Mouse (Mus musculus): ENCODE data around the gene Ghr. TPM values are rescaled to one million over a fixed set of nuclear protein-coding genes. Genes with fewer than 3 reads are reported as not detected.

Ghr gene
- total RNA-seq, 2 experiments from 2014 or later, result 7.4 to 11.2 TPM

DNA sequence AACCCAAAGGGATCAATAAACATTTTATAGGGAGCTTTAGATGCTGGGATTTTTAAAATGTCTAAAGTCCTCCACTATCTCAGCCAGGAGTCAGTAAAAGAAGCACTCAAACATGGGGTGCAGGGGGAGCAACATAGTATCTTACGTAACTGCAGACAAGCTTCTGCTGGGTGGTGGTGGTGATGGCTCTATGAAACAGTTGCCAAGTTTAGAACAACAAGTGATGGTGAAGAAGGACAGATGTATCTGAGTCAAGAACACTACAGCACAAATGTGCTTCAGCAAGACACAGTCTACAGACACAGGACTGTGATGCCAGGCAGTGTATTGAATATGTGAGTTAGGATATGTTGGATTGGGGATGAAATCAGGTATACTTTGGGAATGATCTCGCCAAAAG is 187.1 kb downstream of the Ghr start:
- DNase-seq (ENCODE audit: extremely low spot score in 1 of 2, low spot score in 1 of 2), result no peak

DNA sequence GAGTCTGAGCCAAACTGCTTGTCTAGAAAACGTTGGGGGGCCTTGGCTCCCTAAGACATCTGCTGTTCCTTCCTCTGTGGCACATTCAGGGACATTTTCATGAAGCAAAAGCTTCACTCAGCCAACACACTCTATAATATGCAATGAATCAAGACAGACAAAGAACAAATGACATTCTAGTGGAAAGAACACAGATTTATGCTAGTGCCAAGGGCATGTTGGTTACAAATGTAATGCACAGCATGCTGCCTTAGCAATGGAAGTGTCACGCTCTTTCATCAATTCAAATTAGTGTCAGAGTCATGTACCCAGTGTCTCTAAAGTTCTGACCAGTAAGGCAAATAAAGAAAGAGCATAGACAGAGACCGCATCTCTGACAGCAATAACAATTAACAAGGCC is 187.6 kb downstream of the Ghr start:
- DNase-seq (ENCODE audit: extremely low spot score in 1 of 2, low spot score in 1 of 2), result no peak

DNA sequence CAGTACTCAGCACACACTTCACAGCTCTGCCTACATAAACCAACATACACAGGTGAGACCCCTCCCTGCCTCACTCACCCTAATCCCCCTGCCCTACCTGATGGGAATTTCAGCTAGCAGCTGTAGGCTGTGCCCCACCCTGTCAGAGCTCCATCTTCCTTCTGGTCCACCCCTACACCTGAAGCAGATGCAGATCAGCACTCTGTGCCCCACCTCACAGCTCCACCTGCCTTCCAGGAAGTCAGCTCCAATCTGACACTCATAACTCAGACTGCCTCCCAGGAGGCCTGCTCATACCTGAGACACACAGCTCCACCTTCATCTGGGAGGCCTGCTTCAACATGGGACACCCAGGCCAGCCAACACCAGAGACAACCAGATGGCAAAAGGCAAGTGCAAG is 192.6 kb downstream of the Ghr start:
- DNase-seq (ENCODE audit: extremely low spot score in 1 of 2, low spot score in 1 of 2), result no peak

DNA sequence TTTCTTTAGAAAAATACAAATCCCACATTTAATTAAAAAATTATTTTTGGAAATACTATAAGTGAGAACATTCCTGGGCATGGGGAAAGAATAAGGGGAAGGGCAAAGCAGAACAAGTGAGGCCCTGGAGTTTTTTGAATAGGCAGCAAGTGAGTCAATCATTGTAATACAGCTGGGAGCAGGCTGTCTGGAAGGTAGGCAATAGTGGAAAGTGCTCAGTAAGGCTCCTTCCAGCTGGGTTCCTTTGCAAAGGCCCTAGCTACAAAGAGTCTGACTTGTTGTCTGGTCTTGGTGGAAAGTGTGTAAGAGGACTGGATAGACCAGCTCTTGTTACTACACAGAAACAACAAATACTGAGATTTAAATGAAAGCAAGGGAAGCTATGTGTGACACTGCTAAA is 194.3 kb downstream of the Ghr start:
- no peak for DNase-seq (ENCODE audit: extremely low spot score in 1 of 2, low spot score in 1 of 2)

DNA sequence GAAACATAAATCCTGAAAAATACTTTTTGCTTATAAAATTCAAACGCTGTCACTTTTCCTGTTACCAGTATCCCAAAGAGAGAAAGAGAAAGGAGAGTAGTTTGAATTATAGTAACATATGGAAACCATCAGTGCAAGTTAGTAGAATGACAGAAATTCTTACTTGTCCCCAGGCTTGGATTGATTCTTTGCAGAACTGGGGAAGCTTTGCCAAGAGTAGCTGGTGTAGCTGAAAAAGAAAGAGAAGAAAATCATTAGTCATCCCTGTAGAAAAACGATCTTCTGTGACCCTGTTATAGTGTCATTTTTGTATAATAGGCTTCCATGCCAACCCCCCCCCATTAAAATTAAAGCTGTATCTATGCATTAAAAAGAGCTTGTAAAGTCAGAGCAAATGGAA is 194.8 kb downstream of the Ghr start:
- no peak for DNase-seq (ENCODE audit: extremely low spot score in 1 of 2, low spot score in 1 of 2)

DNA sequence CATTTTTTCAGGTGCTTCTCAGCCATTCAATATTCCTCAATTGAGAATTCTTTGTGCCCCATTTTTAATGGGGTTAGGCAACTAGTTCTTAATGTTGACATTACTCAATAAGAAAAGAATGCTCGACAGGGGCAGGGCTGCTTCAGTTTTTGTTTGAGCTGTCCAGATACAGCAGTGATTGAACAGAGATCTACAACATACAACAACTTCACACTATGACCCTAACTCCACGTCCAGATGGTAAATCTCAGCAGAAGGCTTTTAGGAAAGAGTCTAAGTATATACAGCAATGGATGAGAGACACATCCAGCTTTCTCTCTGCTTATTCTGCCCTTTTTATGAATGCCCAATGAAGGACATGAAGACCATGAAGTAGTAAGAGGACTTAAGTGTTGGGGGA is 199.5 kb downstream of the Ghr start:
- DNase-seq (ENCODE audit: extremely low spot score in 1 of 2, low spot score in 1 of 2), result no peak

DNA sequence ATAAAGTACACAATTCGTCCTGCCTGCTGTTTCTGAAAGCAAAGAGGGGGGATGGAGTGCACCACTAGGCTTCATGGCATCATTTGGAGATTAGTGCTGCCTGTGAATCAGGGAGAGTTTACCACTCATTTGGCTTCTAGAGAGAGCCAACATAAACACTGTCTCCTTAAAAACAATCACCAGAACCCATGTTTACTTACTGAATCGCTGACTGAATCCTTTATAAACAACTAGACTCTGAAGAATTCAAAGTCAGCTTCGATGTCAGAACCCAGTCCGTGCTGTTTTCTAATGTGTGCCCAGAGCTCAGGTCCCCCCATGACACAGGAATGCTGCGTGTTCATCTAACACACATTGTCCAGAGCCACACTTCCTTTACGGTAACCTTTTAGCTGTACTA is 201.9 kb downstream of the Ghr start:
- no peak for DNase-seq (ENCODE audit: extremely low spot score in 1 of 2, low spot score in 1 of 2)

DNA sequence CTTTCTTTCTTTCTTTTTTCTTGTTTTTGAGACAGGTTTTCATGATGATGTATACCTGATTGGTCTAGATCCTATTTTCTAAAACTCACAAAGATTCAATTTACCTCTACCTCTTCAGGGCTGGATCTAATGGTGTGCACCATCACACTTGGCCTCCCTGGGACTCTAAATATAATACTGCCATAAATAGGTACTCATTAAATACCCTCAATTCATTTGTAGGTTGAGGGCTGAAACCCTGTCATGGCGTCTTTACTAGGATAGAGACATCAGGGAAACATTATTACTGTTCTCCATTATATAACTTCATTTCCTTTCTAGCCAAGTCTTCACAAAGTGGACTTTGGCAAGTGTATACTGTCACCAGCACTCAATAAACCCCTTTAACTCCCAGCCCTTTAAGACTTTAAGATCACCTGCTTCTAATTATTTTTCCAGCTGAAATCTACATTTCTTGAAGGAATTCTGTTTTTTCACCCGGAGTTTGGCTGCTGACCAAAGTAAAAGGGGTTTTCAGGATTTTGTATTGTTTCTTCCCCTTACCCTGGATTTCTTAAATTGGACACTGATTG is 214.9 kb downstream of the Ghr start:
- no peak for DNase-seq (ENCODE audit: extremely low spot score in 1 of 2, low spot score in 1 of 2)

DNA sequence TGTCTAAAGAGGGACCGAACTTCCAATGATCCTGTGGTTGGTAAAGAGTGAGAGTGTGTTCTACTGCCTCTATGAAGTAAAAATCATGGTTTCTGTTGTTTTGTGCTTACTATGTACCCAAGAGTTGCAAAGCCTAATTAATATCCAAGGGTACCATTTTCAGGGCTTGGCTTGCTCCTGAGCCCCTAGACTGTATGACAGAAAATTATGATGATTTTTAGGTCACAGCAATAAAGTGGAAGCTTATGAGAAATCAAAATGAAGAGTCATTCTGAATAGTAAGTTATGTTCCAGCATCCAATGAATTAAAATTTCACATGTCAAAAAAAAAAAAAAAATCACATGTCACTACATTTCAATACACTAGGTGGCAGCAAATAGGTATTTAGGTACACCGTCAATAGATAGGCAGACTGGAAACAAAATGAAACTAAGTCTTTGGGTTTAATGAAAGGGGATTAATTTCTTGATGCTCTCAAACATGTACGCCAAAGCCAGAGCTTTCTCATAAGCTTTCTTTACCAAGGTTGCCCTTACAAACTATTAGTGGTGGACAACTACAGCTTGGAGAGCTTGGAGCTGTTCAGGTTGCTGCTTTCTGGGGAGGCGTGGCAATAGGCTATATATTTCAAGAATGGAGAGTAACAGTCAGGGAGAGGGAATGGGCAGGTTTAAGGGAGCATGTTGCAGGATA is 227.1 kb downstream of the Ghr start:
- no peak for DNase-seq (ENCODE audit: extremely low spot score in 1 of 2, low spot score in 1 of 2)

DNA sequence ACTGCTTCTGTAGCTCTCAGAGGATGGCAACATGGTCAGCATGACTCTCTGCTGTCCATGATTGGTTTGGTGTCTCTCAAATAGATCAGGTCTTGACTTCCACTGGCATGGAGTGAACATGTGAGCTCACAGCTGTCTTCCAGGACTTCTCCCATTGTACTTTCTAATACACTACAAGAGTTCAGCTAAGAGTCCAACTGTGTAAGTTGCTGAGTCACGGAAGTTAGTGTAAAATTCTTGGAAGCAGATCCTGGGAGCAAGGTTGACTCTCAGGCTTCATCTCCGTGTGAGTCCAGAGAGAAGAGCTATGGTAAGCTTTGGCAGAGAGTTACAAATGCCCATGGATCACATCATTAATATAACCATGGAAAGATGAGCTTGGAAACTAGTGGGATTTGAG is 229.6 kb downstream of the Ghr start:
- no peak for DNase-seq (ENCODE audit: extremely low spot score in 1 of 2, low spot score in 1 of 2)

DNA sequence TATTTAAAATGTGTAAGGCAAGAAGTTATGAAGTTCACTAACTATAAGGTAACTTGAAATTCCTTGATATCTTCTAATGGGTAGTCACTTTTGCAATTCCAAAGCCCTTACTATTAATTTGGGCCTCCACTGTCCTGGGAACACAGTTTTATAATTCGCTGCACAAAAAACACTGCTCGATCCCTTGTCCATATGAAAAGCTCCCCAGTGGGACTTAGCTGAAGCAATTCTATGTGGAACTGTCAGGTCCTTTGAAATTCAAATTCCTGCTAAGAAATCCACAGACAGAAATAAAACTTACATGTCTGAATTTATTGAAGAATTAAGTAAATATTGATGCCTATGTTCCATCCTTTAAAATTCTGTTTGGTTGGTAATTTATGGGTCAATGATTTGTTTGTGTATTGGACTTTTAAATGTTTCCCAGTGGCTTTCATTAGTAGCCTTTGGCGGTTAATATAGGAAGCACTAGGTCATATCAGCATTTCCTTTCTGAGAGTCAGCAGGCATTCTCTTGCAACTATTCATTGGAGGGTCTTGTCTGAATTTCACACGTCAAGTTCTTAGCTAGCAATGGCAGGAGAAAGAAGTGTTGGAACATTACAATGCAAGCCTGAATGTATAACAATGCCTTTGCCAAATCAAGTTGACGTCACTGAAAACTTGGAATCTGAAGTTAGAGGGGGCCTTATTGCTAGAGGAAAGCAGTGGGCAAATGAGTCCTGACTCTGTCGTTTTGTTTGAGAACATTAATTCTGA is 233.8 kb downstream of the Ghr start:
- DNase-seq (ENCODE audit: extremely low spot score in 1 of 2, low spot score in 1 of 2), result no peak

DNA sequence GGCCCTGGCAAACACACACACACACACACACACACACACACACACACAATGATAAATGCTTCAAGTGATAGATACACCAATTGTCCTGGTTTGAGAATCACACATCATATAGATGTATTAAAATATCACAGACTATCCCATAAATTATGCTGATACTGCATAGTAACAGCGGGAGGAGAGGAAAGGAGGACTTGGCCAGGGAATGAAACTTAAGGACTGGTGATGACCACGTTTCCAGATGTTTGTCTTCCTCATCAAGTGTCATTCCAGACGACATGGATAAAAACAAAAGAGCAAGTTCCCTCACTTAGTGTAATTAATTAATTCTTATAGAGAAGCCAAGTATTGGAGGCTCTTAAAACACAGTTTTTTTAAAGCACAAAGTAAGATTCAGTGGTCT is 236.6 kb downstream of the Ghr start:
- DNase-seq (ENCODE audit: extremely low spot score in 1 of 2, low spot score in 1 of 2), result no peak

DNA sequence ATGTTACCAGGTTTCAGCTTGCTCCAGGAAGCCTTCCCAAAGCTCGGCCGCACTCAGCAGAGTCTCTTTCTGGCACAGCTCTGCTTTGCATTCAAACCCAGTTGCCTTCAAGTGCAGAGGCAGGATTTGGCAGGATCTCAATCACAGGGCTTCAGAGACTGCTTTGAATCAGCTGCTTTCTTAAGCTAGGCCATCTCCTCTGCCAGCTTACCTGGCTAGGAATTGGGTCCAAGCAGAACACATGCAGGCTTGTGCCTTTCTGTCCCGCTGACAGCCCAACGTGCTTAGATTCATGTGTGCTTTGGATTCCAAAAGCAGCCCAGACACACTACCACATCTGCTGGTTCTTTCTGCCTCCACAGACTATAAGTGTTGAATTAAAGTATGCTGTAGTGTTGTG is 238.7 kb downstream of the Ghr start:
- peak in 1 of 2 experiments; percentile 15 for DNase-seq (ENCODE audit: extremely low spot score in 1 of 2, low spot score in 1 of 2)

DNA sequence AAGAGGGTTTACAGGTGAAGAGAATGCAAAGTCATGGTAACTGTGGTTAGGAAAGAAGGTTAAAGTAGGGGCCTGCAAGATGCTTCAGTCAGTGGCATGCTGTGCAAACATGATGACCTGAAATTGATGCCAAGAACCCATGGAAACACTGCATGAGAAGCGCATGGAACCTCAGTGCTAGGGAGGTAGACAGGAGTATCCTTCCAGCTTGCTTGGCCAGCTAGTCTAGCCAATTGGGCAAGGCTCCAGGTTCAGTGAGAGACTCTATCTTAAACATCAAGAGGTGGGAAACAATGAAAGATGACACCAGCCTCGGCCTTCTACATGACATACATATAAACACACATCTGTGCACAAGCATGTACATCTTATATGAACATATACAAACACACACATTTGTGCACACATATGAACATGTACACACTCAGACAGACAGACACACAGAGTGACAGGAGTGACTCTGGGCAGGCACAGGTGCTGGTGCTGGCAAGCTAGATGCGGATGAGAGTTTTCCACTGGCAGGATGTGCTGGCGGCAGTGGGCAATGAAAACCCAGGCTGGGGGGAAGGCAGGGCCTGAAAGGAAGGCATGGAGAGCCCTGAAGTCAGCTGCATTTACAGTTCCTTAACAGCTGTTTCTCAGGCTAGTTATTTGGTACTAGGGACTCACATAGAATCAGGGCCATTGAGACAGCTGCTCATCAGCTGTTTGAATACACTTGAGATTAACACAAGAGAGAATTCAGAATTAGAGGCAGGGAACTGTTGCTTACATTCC is 241.3 kb downstream of the Ghr start:
- no peak for DNase-seq (ENCODE audit: extremely low spot score in 1 of 2, low spot score in 1 of 2)

DNA sequence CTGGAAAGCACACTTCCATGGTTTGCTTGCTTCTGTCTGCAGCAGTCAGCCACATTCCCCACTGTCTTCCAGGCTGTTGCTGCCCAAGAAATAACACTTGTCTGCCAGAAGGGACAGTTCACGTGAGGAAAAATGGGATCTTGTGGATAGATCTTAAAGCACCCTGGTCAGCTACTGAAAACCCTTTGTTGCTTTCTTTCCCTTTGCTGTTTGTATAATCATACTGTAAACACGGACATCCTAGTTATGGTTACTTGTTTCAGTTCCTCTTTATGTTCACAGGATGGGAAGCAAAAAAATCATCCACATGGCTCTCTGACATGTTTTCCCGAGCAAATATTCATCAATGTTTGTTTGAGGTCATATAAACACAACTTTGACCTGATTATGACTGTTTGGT is 243.4 kb downstream of the Ghr start:
- DNase-seq (ENCODE audit: extremely low spot score in 1 of 2, low spot score in 1 of 2), result no peak

DNA sequence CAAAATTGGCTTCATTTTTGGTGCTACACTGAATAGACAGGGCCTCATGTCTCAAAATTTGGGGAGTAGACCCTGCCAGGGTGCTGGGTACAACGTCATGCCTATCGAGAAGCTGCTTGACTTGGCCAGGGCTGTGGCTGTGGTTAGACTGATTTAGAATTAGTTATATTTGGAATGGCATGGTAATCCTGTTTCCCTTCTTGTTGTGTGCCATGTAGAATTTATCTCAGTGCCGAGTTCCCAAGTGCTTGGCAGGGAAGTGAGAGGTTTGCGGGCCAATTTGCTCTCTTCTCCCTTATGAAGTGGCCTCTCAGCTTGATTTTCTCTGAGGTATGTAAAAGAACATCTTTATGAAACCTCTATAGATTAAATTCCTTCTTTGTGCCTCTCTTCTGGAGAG is 250.8 kb downstream of the Ghr start:
- DNase-seq (ENCODE audit: extremely low spot score in 1 of 2, low spot score in 1 of 2), result no peak

DNA sequence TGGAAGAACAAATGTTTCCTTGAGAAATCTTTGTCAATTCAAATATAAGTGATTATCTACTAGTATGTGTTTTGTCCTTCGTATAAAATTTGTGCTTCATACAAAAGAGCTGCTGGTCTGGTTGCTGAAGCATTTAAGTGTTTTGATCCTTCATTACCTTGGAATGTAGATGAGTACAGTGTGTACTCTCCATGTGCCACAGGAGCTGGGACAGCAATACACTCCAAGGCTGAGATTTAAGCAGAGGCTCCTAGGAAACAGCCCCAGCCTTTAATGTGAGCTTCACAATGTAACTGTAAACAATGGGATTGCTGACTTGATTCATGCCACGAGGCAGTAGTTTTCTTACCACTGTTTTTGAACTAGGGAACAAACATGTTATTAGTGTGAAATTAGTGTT is 251.5 kb downstream of the Ghr start:
- no peak for DNase-seq (ENCODE audit: extremely low spot score in 1 of 2, low spot score in 1 of 2)

DNA sequence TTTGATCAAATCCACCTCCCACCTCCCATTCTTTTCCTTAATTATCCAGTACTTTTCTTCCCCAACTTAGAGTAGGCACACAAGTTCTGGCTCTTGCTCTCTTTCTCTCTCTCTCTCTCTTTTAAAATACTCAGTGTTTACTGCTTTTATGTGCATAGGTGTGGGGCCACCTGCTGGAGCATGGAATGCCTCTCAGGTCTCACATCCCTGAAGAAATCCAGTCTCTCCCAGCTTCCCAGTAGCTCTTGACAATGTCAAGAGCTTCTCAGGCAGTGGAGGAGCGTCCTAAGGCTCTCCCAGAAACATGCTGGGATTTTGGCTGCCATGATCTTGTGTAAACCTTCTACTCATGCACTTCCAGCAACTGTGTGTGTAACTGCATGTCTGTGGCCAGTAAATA is 253.0 kb downstream of the Ghr start:
- DNase-seq (ENCODE audit: extremely low spot score in 1 of 2, low spot score in 1 of 2), result no peak

DNA sequence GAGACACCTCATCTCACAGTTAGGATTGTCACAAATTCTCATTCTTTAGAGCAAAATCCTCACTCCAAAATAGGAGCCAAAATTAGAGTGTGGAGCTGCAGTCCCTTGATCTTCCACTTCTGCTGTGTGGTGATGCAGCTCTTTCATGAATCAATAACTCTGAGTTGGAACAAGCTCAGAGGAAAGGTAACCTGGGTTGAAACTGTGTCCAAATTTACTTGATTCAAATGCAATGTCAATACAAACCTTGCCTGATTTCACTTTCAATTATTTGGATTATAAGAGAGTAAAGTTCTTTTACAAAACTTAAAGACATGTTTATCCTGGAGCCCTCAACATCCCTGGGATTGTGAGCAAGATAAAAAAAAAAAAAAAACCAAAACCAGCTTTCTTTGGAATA is 260.3 kb downstream of the Ghr start:
- DNase-seq (ENCODE audit: extremely low spot score in 1 of 2, low spot score in 1 of 2), result no peak

DNA sequence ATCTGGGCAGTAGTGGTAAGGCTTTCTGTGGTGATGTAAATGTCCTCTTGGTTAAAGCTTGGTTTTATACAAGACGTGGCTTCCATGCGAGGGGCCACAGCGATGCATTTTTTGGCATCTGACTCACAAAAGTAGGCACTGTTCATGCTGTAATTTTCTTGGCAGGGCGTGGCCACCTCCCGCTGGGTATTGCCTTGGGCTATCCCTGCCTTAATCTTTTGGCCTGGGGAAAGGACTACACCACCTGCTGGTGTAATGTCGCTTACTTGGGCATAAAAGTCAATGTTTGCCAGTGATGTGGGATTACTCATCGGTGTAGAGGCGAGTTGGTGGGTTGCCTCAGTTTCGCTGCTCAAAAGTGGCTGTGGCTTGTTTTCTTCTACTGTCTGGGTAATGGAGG is 263.4 kb downstream of the Ghr start:
- DNase-seq (ENCODE audit: extremely low spot score in 1 of 2, low spot score in 1 of 2), result no peak

DNA sequence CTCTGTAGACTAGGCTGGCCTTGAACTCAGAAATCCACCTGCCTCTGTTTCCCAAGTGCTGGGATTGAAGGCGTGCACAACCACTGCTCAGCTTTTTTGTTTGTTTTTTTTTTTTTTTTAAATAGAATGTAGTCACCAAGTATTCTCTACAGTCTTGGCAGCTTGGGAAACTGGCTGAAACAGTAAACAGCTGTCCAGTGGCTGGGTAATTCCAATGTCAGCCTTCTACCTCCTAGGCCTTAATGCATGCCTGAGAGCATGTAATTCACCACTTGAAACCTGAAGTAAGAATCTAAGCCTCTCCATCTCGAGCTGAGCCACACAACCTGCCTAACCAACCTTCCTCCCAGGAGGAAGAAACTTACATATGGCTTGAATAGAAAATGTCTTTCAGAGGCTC is 266.7 kb downstream of the Ghr start:
- DNase-seq (ENCODE audit: extremely low spot score in 1 of 2, low spot score in 1 of 2), result no peak

Data from layer of hippocampus, postnatal 25 days (tissue).